In genomic region chr6:55617922-55618481, GRCm38 (mm10) we compare ENCODE assay signal across 8 mouse cellular contexts.
DNase-seq lines count a peak whose midpoint lies in the region; ATAC-seq and TF ChIP-seq lines count a peak whose summit lies in the region.

No protein-coding gene starts in this region.

- H3K9me3 ChIP-seq in heart, embryonic 11.5 days (replicated peaks; ENCODE audit: control insufficient read depth, low read length) = no peaks in the 10 kb centered on the region
- H3K9me3 ChIP-seq in forebrain, postnatal 0 days (ENCODE audit: low read length) = no peaks in the 10 kb centered on the region
- no peaks in the 10 kb centered on the region for H3K9me3 ChIP-seq in neural tube, embryonic 12.5 days

- no peak overlapping the region for H3K4me2 ChIP-seq in heart, embryonic 11.5 days
- H3K4me2 ChIP-seq in forebrain, postnatal 0 days (ENCODE audit: low read depth) = peak overlapping the region; percentile 43
- peak overlapping the region; percentile 49 for H3K4me2 ChIP-seq in neural tube, embryonic 12.5 days (replicated peaks)

- no peaks in the 10 kb centered on the region for H3K27me3 ChIP-seq in heart, embryonic 11.5 days (ENCODE audit: control insufficient read depth, insufficient read depth, low read length)
- no peaks in the 10 kb centered on the region for H3K27me3 ChIP-seq in forebrain, postnatal 0 days (ENCODE audit: insufficient read depth, low read length)
- H3K27me3 ChIP-seq in neural tube, embryonic 12.5 days (replicated peaks) = no peaks in the 10 kb centered on the region

- TF ChIP-seq CTCF in forebrain, postnatal 0 days (IDR thresholded peaks at IDR 0.05; ENCODE audit: low read depth) = no peak

- WGBS in heart, embryonic 11.5 days (ENCODE audit: insufficient replicate concordance) = 67% methylated on average over 13 of the region's 13 CpGs
- 6% methylated on average over 13 of the region's 13 CpGs for whole genome bisulfite sequencing in forebrain, postnatal 0 days
- WGBS in neural tube, embryonic 12.5 days = 33% methylated on average over 13 of the region's 13 CpGs

- no peak overlapping the region for H3K9ac ChIP-seq in heart, embryonic 11.5 days (ENCODE audit: low read depth, low read length)
- H3K9ac ChIP-seq in forebrain, postnatal 0 days = peak overlapping the region; percentile 46
- no peak overlapping the region for H3K9ac ChIP-seq in neural tube, embryonic 12.5 days

- no peak overlapping the region for H3K4me3 ChIP-seq in heart, embryonic 11.5 days (ENCODE audit: low read depth, low read length)
- peak overlapping the region; percentile 18 for H3K4me3 ChIP-seq in forebrain, postnatal 0 days (ENCODE audit: low read depth, low read length)
- H3K4me3 ChIP-seq in neural tube, embryonic 12.5 days = no peak overlapping the region

- no peaks in the 10 kb centered on the region for H3K4me1 ChIP-seq in heart, embryonic 11.5 days (ENCODE audit: control insufficient read depth, insufficient read depth, low read length)
- H3K4me1 ChIP-seq in forebrain, postnatal 0 days (ENCODE audit: insufficient read depth) = no peaks in the 10 kb centered on the region
- H3K4me1 ChIP-seq in neural tube, embryonic 12.5 days = peaks cover 6% of the 10 kb centered on the region

- no peaks in the 10 kb centered on the region for H3K36me3 ChIP-seq in heart, embryonic 11.5 days (ENCODE audit: control insufficient read depth, insufficient read depth, low read length)
- H3K36me3 ChIP-seq in forebrain, postnatal 0 days (ENCODE audit: insufficient read depth) = no peaks in the 10 kb centered on the region
- H3K36me3 ChIP-seq in neural tube, embryonic 12.5 days = no peaks in the 10 kb centered on the region

- DNase-seq in heart, adult 11 months = peak; percentile 90
- DNase-seq in forebrain, postnatal 0 days = peak; percentile 91
- peak; percentile 63 to 71 for DNase-seq in layer of hippocampus, postnatal 10 days (ENCODE audit: low spot score in 2 of 2)

- no peak overlapping the region for H3K27ac ChIP-seq in heart, embryonic 11.5 days (ENCODE audit: low read depth, low read length)
- H3K27ac ChIP-seq in forebrain, postnatal 0 days (ENCODE audit: low read depth, low read length) = peak overlapping the region; percentile 87
- no peak overlapping the region for H3K27ac ChIP-seq in neural tube, embryonic 12.5 days

- ATAC-seq in heart, embryonic 11.5 days (replicated peaks; ENCODE audit: insufficient number of reproducible peaks, low FRiP score, low TSS enrichment) = no peak
- peak; percentile 88 for ATAC-seq in cerebellum, adult (ENCODE audit: insufficient number of reproducible peaks, low FRiP score, low TSS enrichment)
- peak; percentile 92 for ATAC-seq in forebrain, postnatal 0 days
- peak; percentile 42 to 45; a peak in 2 of 4 replicates for ATAC-seq in hematopoietic stem cell, adult 5-6 weeks (replicated peaks in 1 of 2; ENCODE audit: insufficient read depth in 1 of 2, low FRiP score in 2 of 2, low TSS enrichment in 1 of 2, low read depth in 1 of 2, poor library complexity in 2 of 2, severe bottlenecking in 2 of 2)
- ATAC-seq in neural tube, embryonic 12.5 days (ENCODE audit: low FRiP score, low read depth) = 0 out of 2 replicates have a peak, but pooled peaks have one; percentile 61
- no peak for ATAC-seq in monocyte, adult 5-6 weeks (replicated peaks; ENCODE audit: insufficient number of reproducible peaks, low FRiP score, low TSS enrichment, poor library complexity, severe bottlenecking)

Comparison
In these comparisons a context has a peak if more than half of its experiments do, and no peak if none do; other contexts are left out.
1. ATAC-seq: peak in cerebellum, adult (single experiment), forebrain, postnatal 0 days (single experiment), hematopoietic stem cell, adult 5-6 weeks (2 of 2) and neural tube, embryonic 12.5 days (single experiment); none in heart, embryonic 11.5 days (single experiment) and monocyte, adult 5-6 weeks (single experiment).
2. Peak in every context shown above with its lines, with median percentiles within 50 percentile points of each other: DNase-seq.